Mouse (Mus musculus) lung, adult 2 months (tissue): Measurements from ENCODE around the gene Wdr70. TPM values are rescaled to one million over a fixed set of nuclear protein-coding genes. Genes with fewer than 3 reads are reported as not detected.
"Not testable (repeated sequence)": the region's sequence is repeated elsewhere in the genome, so short reads cannot be mapped to it uniquely, and the experiment has no call there.

Experiments
- DNase-seq: peaks from one replicate; pipeline ENCODE4 v3.0.0; 2022
- H3K4me1 ChIP-seq: fragments of 200-500 bp; 2 replicates; pipeline ENCODE4 v1.6.1; 2011; ENCODE audit warnings: low read length; ENCODE audit not compliant: control insufficient read depth, insufficient read depth
- H3K4me3 ChIP-seq: fragments of 200-500 bp; replicated peaks from 2 replicates; pipeline ENCODE3; 2011; ENCODE audit warnings: low read depth, mild to moderate bottlenecking, control low read depth, low read length; ENCODE audit errors: extremely low read depth
- CTCF ChIP-seq: fragments of 200-500 bp; IDR thresholded peaks from 2 replicates; pipeline ENCODE4 v1.5.1; 2011; ENCODE audit warnings: mild to moderate bottlenecking, low read length, control low read depth; ENCODE audit not compliant: insufficient read depth
- POLR2A ChIP-seq: fragments of 200-500 bp; IDR thresholded peaks from 2 replicates; pipeline ENCODE4 v1.6.1; 2011; ENCODE audit warnings: low read depth, mild to moderate bottlenecking, control low read depth, low read length, borderline replicate concordance; ENCODE audit errors: extremely low read depth
- WGBS: fragments of 180-500 bp; shearing (Covaris S2); methylation state at CpG from one replicate; pipeline ENCODE4 v1.1.7; 2018; 5-methylcytosine and 5-hydroxymethylcytosine counted together
- polyA plus RNA-seq: library from polyadenylated mRNA; depleted of rRNA; stranded (reverse); fragments of >200 nt; gene quantifications from 2 replicates; pipeline ENCODE4 v1.2.3, GENCODE M21; 2012; rRNA removed

The Wdr70 gene
- polyA plus RNA-seq, result 7.4 and 10.9 TPM in 2 replicates

GRCm38 (mm10) chr15:8098774-8099749, at the start of gene Wdr70:
TSS of gene Wdr70 (minus strand) at chr15:8099209.
- WGBS, result 2% methylated on average over 56 of the region's 56 CpGs

GRCm38 (mm10) chr15:8135606-8136005, 36.6 kb upstream of the Wdr70 start:
- no peak overlapping the region for H3K4me3 ChIP-seq
- H3K4me1 ChIP-seq, result no peaks in the 10 kb centered on the region
- 77% methylated on average over 5 of the region's 5 CpGs for WGBS
- TF ChIP-seq POLR2A (no peak), CTCF (no peak)
- no peak for DNase-seq

More at GRCm38 (mm10) chr15:8098774-8099749, at the start of gene Wdr70:
- peak; percentile 98 for DNase-seq
- Histone ChIP-seq H3K4me3 (peak within 1 kb of the TSS; percentile 86), H3K4me1 (peaks cover 3% of the 10 kb centered on the region; the same call in 1 of the 2 replicates)
- peak; percentile 77 for TF ChIP-seq POLR2A
- peak; percentile 88 for TF ChIP-seq CTCF

GRCm38 (mm10) chr15:8131761-8132160, 32.8 kb upstream of the Wdr70 start:
- Histone ChIP-seq H3K4me1 (no peaks in the 10 kb centered on the region), H3K4me3 (no peak overlapping the region)
- no peak for TF ChIP-seq POLR2A
- DNase-seq, result no peak

- DNase-seq, result no peak
- no peak overlapping the region for H3K4me3 ChIP-seq
- no peaks in the 10 kb centered on the region for H3K4me1 ChIP-seq
- no peak for TF ChIP-seq POLR2A
- TF ChIP-seq CTCF, result no peak
- WGBS, result 88% methylated on average over 3 of the region's 3 CpGs
Measured at GRCm38 (mm10) chr15:8131268-8131667, 32.3 kb upstream of the Wdr70 start.

- 71% methylated on average over 1 of the region's 1 CpGs for WGBS
- H3K4me1 ChIP-seq, result no peaks in the 10 kb centered on the region
- DNase-seq, result no peak
Measured at GRCm38 (mm10) chr15:8129281-8129680, 30.3 kb upstream of the Wdr70 start.

GRCm38 (mm10) chr15:8109782-8110181, 10.8 kb upstream of the Wdr70 start:
- Histone ChIP-seq H3K4me1 (no peaks in the 10 kb centered on the region; the same call in 1 of the 2 replicates), H3K4me3 (peak overlapping the region; percentile 85)
- WGBS, result 2% methylated on average over 8 of the region's 8 CpGs
- no peak for DNase-seq
- no peak for TF ChIP-seq POLR2A
- TF ChIP-seq CTCF, result no peak

More at GRCm38 (mm10) chr15:8129281-8129680, 30.3 kb upstream of the Wdr70 start:
- no peak overlapping the region for H3K4me3 ChIP-seq
- no peak for TF ChIP-seq CTCF
- no peak for TF ChIP-seq POLR2A

GRCm38 (mm10) chr15:8108966-8109743, 10.1 kb upstream of the Wdr70 start, which contains the start of gene Nup155:
TSS of gene Nup155 (plus strand) at chr15:8109273.
- WGBS, result under 1% methylated on average over 52 of the region's 54 CpGs
- no peak for TF ChIP-seq CTCF
- TF ChIP-seq POLR2A, result peak; percentile 61; the same call in 1 of the 2 replicates
- H3K4me1 ChIP-seq, result no peaks in the 10 kb centered on the region; the same call in 1 of the 2 replicates
- DNase-seq, result peak; percentile 92
- peak within 1 kb of the TSS; percentile 85 for H3K4me3 ChIP-seq

- 46% methylated on average over 19 of the region's 19 CpGs for WGBS
- DNase-seq, result no peak
- TF ChIP-seq POLR2A (no peak), CTCF (no peak)
- Histone ChIP-seq H3K4me3 (peak overlapping the region; percentile 85), H3K4me1 (no peaks in the 10 kb centered on the region; the same call in 1 of the 2 replicates)
Measured at GRCm38 (mm10) chr15:8108360-8108965, 9.5 kb upstream of the Wdr70 start.

- not testable (repeated sequence) for H3K4me1 ChIP-seq, H3K4me3 ChIP-seq, DNase-seq
- 85% methylated on average over 15 of the region's 15 CpGs for WGBS
Measured at GRCm38 (mm10) chr15:8101975-8102542, 3.0 kb upstream of the Wdr70 start.
